Mouse (Mus musculus) heart, adult 9 months (tissue): ENCODE measurements around the gene Olfr110.
"Not testable (repeated sequence)": the region's sequence is repeated elsewhere in the genome, so short reads cannot be mapped to it uniquely, and the experiment has no call there.

Experiments used
- DNase-seq, 2 experiments: peaks; one replicate each; pipeline ENCODE4 v3.0.0; 2022; ENCODE audit warnings: low spot score in 2 of 2

Olfr110 gene

GRCm38 (mm10) chr17:37491930-37492518 is at the start of gene Olfr110:
Gene Olfr110, plus strand, starts transcription at chr17:37492468.
- peak in 1 of 2 experiments; percentile 10 for DNase-seq

GRCm38 (mm10) chr17:37445180-37445579 is 47.1 kb upstream of the Olfr110 start, which contains the start of gene Olfr108:
Gene Olfr108, plus strand, starts transcription at chr17:37445480.
- no peak for DNase-seq

- no peak for DNase-seq
These were observed 33.7 kb upstream of the Olfr110 start, which contains the start of gene Olfr109 for GRCm38 (mm10) chr17:37458616-37459015. Gene Olfr109, plus strand, starts transcription at chr17:37458916.

GRCm38 (mm10) chr17:37483452-37483851 is 8.8 kb upstream of the Olfr110 start, which contains the start of gene H2-M2:
Gene H2-M2, minus strand, starts transcription at chr17:37483552.
- DNase-seq, result no peak

GRCm38 (mm10) chr17:37507730-37508129 is 15.5 kb downstream of the Olfr110 start, which contains the start of gene Olfr111:
Gene Olfr111, plus strand, starts transcription at chr17:37508030.
- no peak for DNase-seq

- DNase-seq, result peak in 1 of 2 experiments; percentile 8
These were observed 32.3 kb downstream of the Olfr110 start for GRCm38 (mm10) chr17:37524612-37525011.

GRCm38 (mm10) chr17:37525427-37525826 is 33.2 kb downstream of the Olfr110 start:
- not testable (repeated sequence) for DNase-seq

- DNase-seq, result no peak
These were observed 42.9 kb downstream of the Olfr110 start for GRCm38 (mm10) chr17:37535173-37535572.

GRCm38 (mm10) chr17:37538416-37538815 is 46.1 kb downstream of the Olfr110 start:
- DNase-seq, result peak in 1 of 2 experiments; percentile 1

GRCm38 (mm10) chr17:37541454-37542119 is 49.3 kb downstream of the Olfr110 start:
- DNase-seq, result no peak

- no peak for DNase-seq
These were observed 51.6 kb downstream of the Olfr110 start for GRCm38 (mm10) chr17:37543800-37544435.
